Mouse (Mus musculus): Measurements from ENCODE around the gene Naa16. TPM values are rescaled to one million over a fixed set of nuclear protein-coding genes. Genes with fewer than 3 reads are reported as not detected.
A peak's percentile ranks its signal among the peaks of the same experiment; 100 is the strongest.

Naa16 gene
- polyA plus RNA-seq, 1 experiment from 2014 or later: 44.0 TPM

- ATAC-seq (ENCODE audit: low FRiP score): no peak
- Histone ChIP-seq H3K4me2 (no peak overlapping the region), H3K27me3 (no peaks in the 10 kb centered on the region), H3K27ac (no peak overlapping the region), H3K36me3 (replicated peaks) (no peaks in the 10 kb centered on the region), H3K4me3 (replicated peaks) (no peak overlapping the region), H3K4me1 (peaks cover 15% of the 10 kb centered on the region), H3K9me3 (no peaks in the 10 kb centered on the region), H3K9ac (no peak overlapping the region)
- 83% methylated on average over 1 of the region's 1 CpGs for WGBS
Observed at GRCm38 (mm10) chr14:79393289-79393688, 2.7 kb upstream of the Naa16 start.

DNA sequence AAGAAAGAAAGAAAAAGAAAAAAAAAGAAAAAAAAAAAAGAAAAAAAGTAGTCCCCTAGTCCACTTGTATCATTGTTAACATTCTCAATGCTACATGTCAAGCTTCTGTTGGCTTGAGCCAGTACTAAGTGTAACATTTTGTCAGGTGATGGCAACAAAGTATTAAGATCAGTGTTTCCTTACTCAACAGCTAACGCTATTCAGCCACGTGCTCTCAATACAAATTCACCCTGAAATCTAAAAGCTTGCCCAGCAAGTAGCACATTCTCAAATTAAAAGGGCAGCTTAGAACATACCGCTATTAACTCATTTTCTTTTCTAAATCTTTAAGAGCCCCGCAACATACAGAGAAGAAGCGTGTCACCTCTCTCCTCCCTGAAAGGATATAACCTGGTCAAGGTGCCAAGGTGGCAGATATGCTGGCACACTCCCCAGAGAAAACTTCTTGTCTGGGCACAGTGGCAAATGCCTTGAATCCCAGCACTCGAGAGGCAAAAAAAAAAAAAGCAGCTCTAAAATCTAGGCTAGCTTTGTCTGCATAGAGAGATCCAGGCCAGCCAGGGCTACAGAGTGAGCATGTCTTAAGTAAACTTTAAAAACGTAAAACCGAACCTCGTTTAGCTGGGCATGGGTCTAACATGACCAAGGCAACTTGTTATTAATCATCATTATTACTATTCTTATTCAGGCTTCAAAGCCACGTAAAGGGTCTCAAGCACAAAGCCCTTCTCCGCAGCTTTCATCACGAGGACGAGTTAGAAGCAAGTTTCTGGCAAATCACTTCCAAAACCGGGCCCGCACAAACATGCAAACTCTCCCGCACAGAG is 927 bp downstream of the Naa16 start:
- H3K4me2 ChIP-seq: peak overlapping the region; percentile 69
- peak overlapping the region; percentile 98 for H3K27ac ChIP-seq
- peaks cover 12% of the 10 kb centered on the region for H3K4me1 ChIP-seq
- no peaks in the 10 kb centered on the region for H3K9me3 ChIP-seq
- H3K4me3 ChIP-seq (replicated peaks): peak overlapping the region; percentile 80
- H3K27me3 ChIP-seq: no peaks in the 10 kb centered on the region
- H3K36me3 ChIP-seq (replicated peaks): peaks cover 7% of the 10 kb centered on the region; the same call in 1 of the 2 replicates
- WGBS: 2% methylated on average over 16 of the region's 16 CpGs
- ATAC-seq (ENCODE audit: low FRiP score): peak; percentile 10; the same call in 1 of the 2 replicates
- H3K9ac ChIP-seq: peak overlapping the region; percentile 87

- 90% methylated on average over 3 of the region's 3 CpGs for WGBS
- no peak for ATAC-seq (ENCODE audit: low FRiP score)
Observed at GRCm38 (mm10) chr14:79388304-79388703, 2.3 kb downstream of the Naa16 start.

DNA sequence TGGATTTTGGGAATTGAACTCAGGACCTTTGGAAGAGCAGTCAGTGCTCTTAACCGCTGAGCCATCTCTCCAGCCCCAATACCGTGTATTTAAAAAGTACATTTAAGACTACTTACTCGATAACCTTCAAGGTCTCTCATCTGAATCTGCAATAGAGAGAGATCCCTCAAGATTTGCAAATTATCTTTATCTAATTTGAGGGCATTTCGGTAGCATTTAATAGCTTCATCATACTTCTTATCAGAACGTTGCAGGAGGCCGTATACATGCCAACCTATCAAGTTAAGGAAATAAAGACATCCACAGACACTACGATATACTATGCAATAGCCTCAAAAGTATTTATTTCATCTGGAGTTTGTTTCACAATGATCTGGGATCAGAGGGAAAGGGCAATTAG is 7.5 kb downstream of the Naa16 start:
- Histone ChIP-seq H3K4me3 (replicated peaks) (no peak overlapping the region), H3K27ac (no peak overlapping the region), H3K27me3 (no peaks in the 10 kb centered on the region), H3K4me2 (no peak overlapping the region), H3K9me3 (no peaks in the 10 kb centered on the region), H3K4me1 (no peaks in the 10 kb centered on the region), H3K9ac (no peak overlapping the region), H3K36me3 (replicated peaks) (peaks cover 29% of the 10 kb centered on the region)
- ATAC-seq (ENCODE audit: low FRiP score): no peak
- WGBS: 93% methylated on average over 7 of the region's 7 CpGs

More at GRCm38 (mm10) chr14:79388304-79388703, 2.3 kb downstream of the Naa16 start:
- no peaks in the 10 kb centered on the region for H3K27me3 ChIP-seq
- H3K9ac ChIP-seq: no peak overlapping the region
- no peaks in the 10 kb centered on the region for H3K9me3 ChIP-seq
- no peak overlapping the region for H3K27ac ChIP-seq
- no peak overlapping the region for H3K4me2 ChIP-seq
- H3K36me3 ChIP-seq (replicated peaks): peaks cover 7% of the 10 kb centered on the region; the same call in 1 of the 2 replicates
- H3K4me3 ChIP-seq (replicated peaks): no peak overlapping the region
- peaks cover 12% of the 10 kb centered on the region for H3K4me1 ChIP-seq

- H3K27me3 ChIP-seq: no peaks in the 10 kb centered on the region
- H3K27ac ChIP-seq: no peak overlapping the region
- H3K36me3 ChIP-seq (replicated peaks): peaks cover 32% of the 10 kb centered on the region
- ATAC-seq (ENCODE audit: low FRiP score): no peak
- no peak overlapping the region for H3K4me3 ChIP-seq (replicated peaks)
- H3K4me2 ChIP-seq: no peak overlapping the region
- no peaks in the 10 kb centered on the region for H3K4me1 ChIP-seq
- no peaks in the 10 kb centered on the region for H3K9me3 ChIP-seq
- no peak overlapping the region for H3K9ac ChIP-seq
Observed at GRCm38 (mm10) chr14:79377041-79377440, 13.5 kb downstream of the Naa16 start.

DNA sequence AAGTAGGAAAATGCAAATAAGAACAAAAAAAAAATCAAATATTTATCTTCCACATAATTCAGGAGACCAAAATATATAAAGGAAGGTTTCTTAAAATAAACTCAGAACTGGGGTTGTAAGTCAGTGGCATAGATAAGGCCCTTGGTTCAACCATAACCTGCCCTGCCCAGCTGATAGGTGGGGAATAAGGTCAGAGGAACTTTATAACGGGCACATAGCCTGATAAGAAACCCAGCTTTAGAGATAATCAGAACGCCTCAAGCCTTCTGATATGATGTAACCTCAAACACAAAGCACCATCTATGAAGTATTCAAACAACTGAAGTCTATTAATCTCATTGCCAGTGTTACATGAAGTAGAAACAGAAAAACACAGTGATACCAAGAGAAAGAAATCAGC is 32.5 kb downstream of the Naa16 start:
- Histone ChIP-seq H3K36me3 (replicated peaks) (peaks cover 48% of the 10 kb centered on the region), H3K27ac (no peak overlapping the region), H3K4me3 (replicated peaks) (no peak overlapping the region), H3K9me3 (no peaks in the 10 kb centered on the region), H3K27me3 (no peaks in the 10 kb centered on the region), H3K9ac (no peak overlapping the region), H3K4me1 (no peaks in the 10 kb centered on the region), H3K4me2 (no peak overlapping the region)
- WGBS: 90% methylated on average over 2 of the region's 2 CpGs
- ATAC-seq (ENCODE audit: low FRiP score): no peak

- Histone ChIP-seq H3K4me3 (replicated peaks) (no peak overlapping the region), H3K4me1 (no peaks in the 10 kb centered on the region), H3K27me3 (no peaks in the 10 kb centered on the region), H3K4me2 (no peak overlapping the region), H3K36me3 (replicated peaks) (peaks cover 52% of the 10 kb centered on the region), H3K9ac (no peak overlapping the region), H3K27ac (no peak overlapping the region), H3K9me3 (no peaks in the 10 kb centered on the region)
- no peak for ATAC-seq (ENCODE audit: low FRiP score)
- 88% methylated on average over 3 of the region's 3 CpGs for WGBS
Observed at GRCm38 (mm10) chr14:79346384-79346783, 44.2 kb downstream of the Naa16 start.

DNA sequence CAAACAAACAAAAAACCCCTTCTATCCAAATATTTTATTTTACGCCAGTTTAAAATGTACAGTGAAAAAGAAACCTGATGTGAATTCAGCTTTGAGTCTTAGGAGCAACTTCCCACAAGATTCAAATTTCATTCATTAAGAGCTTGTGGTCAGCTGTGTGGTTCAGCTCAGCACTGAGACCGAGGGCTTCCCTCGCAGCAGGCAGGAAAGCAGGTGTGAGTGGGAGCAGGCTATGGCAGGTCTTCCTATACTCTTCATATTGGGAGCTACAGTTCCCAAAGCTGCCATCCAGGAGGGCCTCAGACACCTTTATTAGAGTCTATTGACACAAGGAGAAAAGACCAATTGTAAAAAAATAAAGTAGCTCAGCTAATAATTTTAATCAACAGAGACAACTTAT is 55.0 kb downstream of the Naa16 start:
- Histone ChIP-seq H3K4me1 (peaks cover 7% of the 10 kb centered on the region), H3K36me3 (replicated peaks) (peaks cover 51% of the 10 kb centered on the region), H3K4me2 (no peak overlapping the region), H3K27ac (no peak overlapping the region), H3K27me3 (no peaks in the 10 kb centered on the region), H3K9ac (no peak overlapping the region), H3K9me3 (no peaks in the 10 kb centered on the region), H3K4me3 (replicated peaks) (no peak overlapping the region)
- ATAC-seq (ENCODE audit: low FRiP score): no peak
- WGBS: 93% methylated on average over 3 of the region's 3 CpGs

DNA sequence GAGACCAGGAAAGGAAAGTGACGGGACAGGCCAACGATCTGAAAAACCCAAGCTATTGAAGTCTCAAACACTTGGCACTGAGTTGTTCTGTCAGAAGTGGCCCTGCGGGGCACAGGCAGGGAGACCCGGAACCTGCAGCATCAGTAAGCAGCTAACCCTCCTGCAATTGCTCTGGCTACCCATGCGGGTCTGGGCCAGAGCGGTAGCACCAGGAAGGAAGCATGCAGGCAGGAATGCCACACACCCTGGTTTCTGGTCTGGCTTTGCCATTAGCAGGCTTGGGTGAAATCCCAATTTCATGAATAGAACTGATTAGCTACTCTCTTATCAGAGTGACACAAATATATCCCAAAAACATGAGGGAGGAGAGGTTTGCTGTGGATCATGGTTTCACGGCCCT is 58.6 kb downstream of the Naa16 start:
- no peak overlapping the region for H3K4me2 ChIP-seq
- H3K4me3 ChIP-seq (replicated peaks): no peak overlapping the region
- H3K27ac ChIP-seq: no peak overlapping the region
- H3K27me3 ChIP-seq: no peaks in the 10 kb centered on the region
- peaks cover 28% of the 10 kb centered on the region for H3K36me3 ChIP-seq (replicated peaks)
- H3K9ac ChIP-seq: no peak overlapping the region
- H3K4me1 ChIP-seq: peaks cover 7% of the 10 kb centered on the region
- no peaks in the 10 kb centered on the region for H3K9me3 ChIP-seq
- no peak for ATAC-seq (ENCODE audit: low FRiP score)
- WGBS: 74% methylated on average over 7 of the region's 7 CpGs

GRCm38 (mm10) chr14:79330944-79331561 is 59.5 kb downstream of the Naa16 start:
- H3K9me3 ChIP-seq: no peaks in the 10 kb centered on the region
- H3K4me1 ChIP-seq: peaks cover 7% of the 10 kb centered on the region
- H3K27ac ChIP-seq: peak overlapping the region; percentile 25; the same call in 1 of the 2 replicates
- no peaks in the 10 kb centered on the region for H3K27me3 ChIP-seq
- peak overlapping the region; percentile 39 for H3K4me2 ChIP-seq
- peaks cover 19% of the 10 kb centered on the region for H3K36me3 ChIP-seq (replicated peaks)
- no peak overlapping the region for H3K9ac ChIP-seq
- H3K4me3 ChIP-seq (replicated peaks): no peak overlapping the region
- WGBS: 54% methylated on average over 16 of the region's 16 CpGs
- 0 out of 2 replicates have a peak, but pooled peaks have one; percentile 30 for ATAC-seq (ENCODE audit: low FRiP score)

GRCm38 (mm10) chr14:79327033-79327432 is 63.5 kb downstream of the Naa16 start:
- WGBS: 27% methylated on average over 5 of the region's 5 CpGs
- Histone ChIP-seq H3K4me1 (peaks cover 10% of the 10 kb centered on the region), H3K27me3 (no peaks in the 10 kb centered on the region), H3K4me3 (replicated peaks) (no peak overlapping the region), H3K36me3 (replicated peaks) (no peaks in the 10 kb centered on the region), H3K9me3 (no peaks in the 10 kb centered on the region), H3K27ac (no peak overlapping the region), H3K9ac (no peak overlapping the region), H3K4me2 (no peak overlapping the region)
- no peak for ATAC-seq (ENCODE audit: low FRiP score)

GRCm38 (mm10) chr14:79324112-79324840 is 66.3 kb downstream of the Naa16 start:
- H3K27me3 ChIP-seq: no peaks in the 10 kb centered on the region
- 71% methylated on average over 10 of the region's 10 CpGs for WGBS
- H3K9me3 ChIP-seq: no peaks in the 10 kb centered on the region
- H3K9ac ChIP-seq: no peak overlapping the region
- no peak for ATAC-seq (ENCODE audit: low FRiP score)
- peaks cover 8% of the 10 kb centered on the region for H3K4me1 ChIP-seq
- H3K4me2 ChIP-seq: no peak overlapping the region
- H3K27ac ChIP-seq: peak overlapping the region; percentile 50; the same call in 1 of the 2 replicates
- no peaks in the 10 kb centered on the region for H3K36me3 ChIP-seq (replicated peaks)
- no peak overlapping the region for H3K4me3 ChIP-seq (replicated peaks)

Data from forebrain, embryonic 12.5 days (tissue).